Comparison of ENCODE assay signal across 7 mouse cellular contexts in genomic region chr17:46525579-46526307, GRCm38 (mm10). TPM values are rescaled to one million over a fixed set of nuclear protein-coding genes. Genes with fewer than 3 reads are reported as not detected.
DNase-seq lines count a peak whose midpoint lies in the region; ATAC-seq lines count a peak whose summit lies in the region.

No protein-coding gene starts in this region.

- H3K27me3 ChIP-seq in midbrain, embryonic 13.5 days = peaks cover 25% of the 10 kb centered on the region

- H3K36me3 ChIP-seq in midbrain, embryonic 13.5 days = peaks cover 47% of the 10 kb centered on the region

- H3K9ac ChIP-seq in midbrain, embryonic 13.5 days (replicated peaks) = no peak overlapping the region

- peak; percentile 67 for DNase-seq in WW6 (ENCODE audit: low read depth, low spot score)
- peak; percentile 72 to 81 for DNase-seq in cerebellum, adult 18-20 months
- peak; percentile 80 for DNase-seq in induced T-regulatory cell, adult 2 months (ENCODE audit: low read depth)
- peak; percentile 84 for DNase-seq in left cerebral cortex, postnatal 4 days
- DNase-seq in spleen, postnatal 14 days (ENCODE audit: low spot score in 2 of 2) = peak; percentile 49 to 63

- no peaks in the 10 kb centered on the region for H3K4me1 ChIP-seq in midbrain, embryonic 13.5 days (replicated peaks)

- no peaks in the 10 kb centered on the region for H3K9me3 ChIP-seq in midbrain, embryonic 13.5 days

- intact Hi-C loops in left cerebral cortex, postnatal 4 days (cut with DNase I) = no loop called here

- no peak overlapping the region for H3K4me3 ChIP-seq in midbrain, embryonic 13.5 days (replicated peaks)

- WGBS in midbrain, embryonic 13.5 days = 38% methylated on average over 12 of the region's 12 CpGs

- no peak overlapping the region for H3K4me2 ChIP-seq in midbrain, embryonic 13.5 days (replicated peaks)

- ATAC-seq in frontal cortex, adult (ENCODE audit: low TSS enrichment) = peak; percentile 77; the same call in 1 of the 2 replicates
- ATAC-seq in midbrain, embryonic 13.5 days = peak; percentile 65

- no peak overlapping the region for H3K27ac ChIP-seq in midbrain, embryonic 13.5 days

RNA-seq across cellular contexts. Expression of gene Cul9, which starts 20.4 kb away (rescaled TPM):
- total RNA-seq in left cerebral cortex, postnatal 4 days (2021) = 10 to 100 TPM; 48.0 to 49.9 TPM
- polyA plus RNA-seq in midbrain, embryonic 13.5 days (2015; fragmentation: Nextera tagmentation; extraction: Ambion mirVana) = 18.7 and 20.3 TPM in 2 replicates

RNA-seq across cellular contexts. Expression of gene Dnph1, which starts 29.2 kb away (rescaled TPM):
- 1 to 10 TPM; 6.0 to 7.1 TPM for total RNA-seq in left cerebral cortex, postnatal 4 days (2021)
- 31.6 and 32.4 TPM in 2 replicates for polyA plus RNA-seq in midbrain, embryonic 13.5 days (2015; fragmentation: Nextera tagmentation; extraction: Ambion mirVana)

RNA-seq across cellular contexts. Expression of gene Srf, which starts 30.2 kb away (rescaled TPM):
- total RNA-seq in left cerebral cortex, postnatal 4 days (2021) = 10 to 100 TPM; 55.2 to 58.1 TPM
- 4.1 and 6.0 TPM in 2 replicates for polyA plus RNA-seq in midbrain, embryonic 13.5 days (2015; fragmentation: Nextera tagmentation; extraction: Ambion mirVana)

RNA-seq across cellular contexts. Expression of gene Ttbk1, which starts 38.3 kb away (rescaled TPM):
- 10 to 100 TPM; 86.7 to 88.6 TPM for total RNA-seq in left cerebral cortex, postnatal 4 days (2021)
- 4.6 and 5.0 TPM in 2 replicates for polyA plus RNA-seq in midbrain, embryonic 13.5 days (2015; fragmentation: Nextera tagmentation; extraction: Ambion mirVana)
